Mouse (Mus musculus) intestine, embryonic 14.5 days (tissue): ENCODE data around the gene Slc35b2. TPM values are rescaled to one million over a fixed set of nuclear protein-coding genes. Genes with fewer than 3 reads are reported as not detected.

ENCODE experiments used
- ATAC-seq: fragments of 200-750 bp; cut with Nextera tagmentation; replicated peaks from 2 replicates; pipeline ENCODE4 v1.8.0; 2017; ENCODE audit warnings: low read depth, moderate number of reproducible peaks, moderate TSS enrichment, moderate library complexity; ENCODE audit not compliant: low FRiP score, low TSS enrichment
- DNase-seq: peaks from one replicate; pipeline ENCODE4 v3.0.0-alpha.2; 2018; ENCODE audit warnings: low spot score
- H3K27ac ChIP-seq: fragments of 300-500 bp; sonication (generic); 2 replicates; pipeline ENCODE4 v1.5.1; 2014; ENCODE audit warnings: low read depth, mild to moderate bottlenecking, control low read depth
- H3K27me3 ChIP-seq: fragments of 300-500 bp; sonication (generic); replicated peaks from 2 replicates; pipeline ENCODE4 v1.6.1; 2014; ENCODE audit warnings: low read length, control low read depth; ENCODE audit not compliant: control insufficient read depth, insufficient read depth
- H3K36me3 ChIP-seq: fragments of 300-500 bp; sonication (generic); 2 replicates; pipeline ENCODE4 v1.6.1; 2014; ENCODE audit warnings: low read length, control low read depth; ENCODE audit not compliant: control insufficient read depth, insufficient read depth
- H3K4me1 ChIP-seq: fragments of 300-500 bp; sonication (generic); replicated peaks from 2 replicates; pipeline ENCODE4 v1.6.1; 2014; ENCODE audit warnings: low read length, control low read depth, mixed read lengths; ENCODE audit not compliant: control insufficient read depth, insufficient read depth
- H3K4me2 ChIP-seq: fragments of 300-500 bp; sonication (generic); 2 replicates; pipeline ENCODE4 v1.6.1; 2014; ENCODE audit warnings: low read length
- H3K4me3 ChIP-seq: fragments of 300-500 bp; sonication (generic); 2 replicates; pipeline ENCODE4 v1.5.1; 2014; ENCODE audit warnings: low read depth, low read length, control low read depth, mixed read lengths
- H3K9ac ChIP-seq: fragments of 300-500 bp; sonication (generic); 2 replicates; pipeline ENCODE4 v1.6.1; 2014; ENCODE audit warnings: mild to moderate bottlenecking, low read length
- H3K9me3 ChIP-seq: fragments of 300-500 bp; sonication (generic); 2 replicates; pipeline ENCODE4 v1.6.1; 2016; ENCODE audit warnings: low read length, control low read depth; ENCODE audit not compliant: control insufficient read depth
- WGBS: fragments of 180-500 bp; shearing (Covaris S2); extraction: QIAGEN DNeasy Blood & Tissue Kit; methylation state at CpG from one replicate; pipeline ENCODE4 v1.1.7; 2014; 5-methylcytosine and 5-hydroxymethylcytosine counted together
- polyA plus RNA-seq: library from polyadenylated mRNA; unstranded; fragments of >200 nt; fragmentation: Nextera tagmentation; extraction: Ambion mirVana; gene quantifications from 2 replicates; pipeline ENCODE4 v1.2.1, GENCODE M21; 2014

Gene Slc35b2
- polyA plus RNA-seq, 1 experiment from 2014 or later: 136 TPM

DNA sequence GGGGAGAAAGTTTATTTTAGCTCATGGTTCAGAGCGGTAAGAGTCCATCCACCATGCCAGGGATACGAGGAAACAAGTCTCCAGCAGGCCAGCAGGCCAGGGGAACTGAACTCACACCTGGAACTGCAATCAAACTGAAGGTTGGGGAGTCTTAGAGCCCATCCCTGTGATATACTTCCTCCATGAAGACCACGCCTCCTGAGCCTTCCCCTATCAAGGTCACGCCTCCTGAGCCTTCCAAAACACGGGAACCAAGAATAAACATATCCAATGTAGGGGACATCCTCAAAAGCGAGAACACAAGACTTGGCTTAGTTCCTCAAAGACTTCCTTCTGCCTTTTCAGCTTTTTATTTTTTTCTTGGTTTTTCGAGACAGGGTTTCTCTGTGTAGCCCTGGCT is 49.2 kb downstream of the Slc35b2 start:
- Histone ChIP-seq H3K27ac (no peak overlapping the region), H3K4me2 (no peak overlapping the region), H3K4me1 (no peaks in the 10 kb centered on the region), H3K36me3 (no peaks in the 10 kb centered on the region), H3K9ac (no peak overlapping the region), H3K27me3 (no peaks in the 10 kb centered on the region), H3K4me3 (no peak overlapping the region), H3K9me3 (no peaks in the 10 kb centered on the region)
- ATAC-seq (no peak), DNase-seq (no peak)
- WGBS: 81% methylated on average over 7 of the region's 7 CpGs

- H3K9ac ChIP-seq: no peak overlapping the region
- H3K27me3 ChIP-seq: no peaks in the 10 kb centered on the region
- no peak overlapping the region for H3K27ac ChIP-seq
- H3K4me3 ChIP-seq: no peak overlapping the region
- ATAC-seq (no peak), DNase-seq (no peak)
- no peaks in the 10 kb centered on the region for H3K9me3 ChIP-seq
- H3K4me1 ChIP-seq: peaks cover 16% of the 10 kb centered on the region; the same call in 1 of the 2 replicates
- WGBS: 61% methylated on average over 4 of the region's 4 CpGs
- H3K36me3 ChIP-seq: no peaks in the 10 kb centered on the region
- H3K4me2 ChIP-seq: no peak overlapping the region
Measured at GRCm38 (mm10) chr17:45616046-45616650, 52.5 kb downstream of the Slc35b2 start.

- no peak for ATAC-seq
- H3K27me3 ChIP-seq: no peaks in the 10 kb centered on the region
- H3K4me2 ChIP-seq: no peak overlapping the region
- peaks cover 16% of the 10 kb centered on the region; the same call in 1 of the 2 replicates for H3K4me1 ChIP-seq
- no peak overlapping the region for H3K9ac ChIP-seq
- no peaks in the 10 kb centered on the region for H3K36me3 ChIP-seq
- no peak overlapping the region for H3K4me3 ChIP-seq
- H3K9me3 ChIP-seq: no peaks in the 10 kb centered on the region
- DNase-seq: no peak
- no peak overlapping the region for H3K27ac ChIP-seq
- 76% methylated on average over 3 of the region's 3 CpGs for WGBS
Measured at GRCm38 (mm10) chr17:45616679-45617078, 53.0 kb downstream of the Slc35b2 start.

Other genes starting within 250 kb of the Slc35b2 start
- 62.6 and 68.3 TPM in 2 replicates for gene Cdc5l, start 130.1 kb upstream of the Slc35b2 start, polyA plus RNA-seq
- gene Spats1, start 88.5 kb upstream of the Slc35b2 start, polyA plus RNA-seq: 0.59 and 0.65 TPM in 2 replicates
- gene Aars2, start 57.0 kb upstream of the Slc35b2 start, polyA plus RNA-seq: 16.1 and 17.3 TPM in 2 replicates
- gene Tcte1, start 40.4 kb upstream of the Slc35b2 start, polyA plus RNA-seq: 0.60 and 0.70 TPM in 2 replicates
- gene Tmem151b, start 14.2 kb upstream of the Slc35b2 start, polyA plus RNA-seq: 2.1 and 2.3 TPM in 2 replicates
- gene Nfkbie, start 8.2 kb upstream of the Slc35b2 start, polyA plus RNA-seq: 3.7 and 4.0 TPM in 2 replicates
- gene Hsp90ab1, start 9.4 kb downstream of the Slc35b2 start, polyA plus RNA-seq: 1,628 and 1,680 TPM in 2 replicates
- 79.7 and 82.7 TPM in 2 replicates for gene Slc29a1, start 35.7 kb downstream of the Slc35b2 start, polyA plus RNA-seq
- 0.31 TPM in 1 of 2 replicates, not detected in the other for gene Mymx, start 38.2 kb downstream of the Slc35b2 start, polyA plus RNA-seq
- gene Capn11, start 95.5 kb downstream of the Slc35b2 start, polyA plus RNA-seq: not detected in 2 replicates
- gene Mrpl14, start 122.4 kb downstream of the Slc35b2 start, polyA plus RNA-seq: 168 and 173 TPM in 2 replicates
- gene Tmem63b, start 123.0 kb downstream of the Slc35b2 start, polyA plus RNA-seq: 25.2 and 29.3 TPM in 2 replicates
- gene 1600014C23Rik, start 170.0 kb downstream of the Slc35b2 start, polyA plus RNA-seq: not detected in 2 replicates